Comparison of ENCODE assay signal across 8 mouse cellular contexts in genomic region chr9:21290589-21290988, GRCm38 (mm10). TPM values are rescaled to one million over a fixed set of nuclear protein-coding genes. Genes with fewer than 3 reads are reported as not detected.
A peak's percentile ranks its signal among the peaks of the same experiment; 100 is the strongest.
DNase-seq lines count a peak whose midpoint lies in the region; ATAC-seq and TF ChIP-seq lines count a peak whose summit lies in the region.

No protein-coding gene starts in this region.

- H3K9ac ChIP-seq in forebrain, embryonic 14.5 days (ENCODE audit: low read length) = peak overlapping the region; percentile 84
- peak overlapping the region; percentile 92 for H3K9ac ChIP-seq in liver, postnatal 0 days (replicated peaks)

- DNase-seq in heart, embryonic 10.5 days (ENCODE audit: low spot score) = no peak
- no peak for DNase-seq in heart, postnatal 36 days
- peak in 1 of 2 experiments; percentile 14 for DNase-seq in spleen, adult 2 months (ENCODE audit: low read depth in 1 of 2, low spot score in 2 of 2)
- DNase-seq in spleen, postnatal 36 days (ENCODE audit: low spot score in 2 of 2) = no peak
- no peak for DNase-seq in forebrain, embryonic 14.5 days (ENCODE audit: low spot score)
- DNase-seq in liver, postnatal 0 days = no peak
- no peak for DNase-seq in adrenal gland, adult 8-10 months
- no peak for DNase-seq in urinary bladder, postnatal 10 days (ENCODE audit: low spot score)

- peak overlapping the region; percentile 59 for H3K4me2 ChIP-seq in forebrain, embryonic 14.5 days (ENCODE audit: low read length)
- peak overlapping the region; percentile 84 for H3K4me2 ChIP-seq in liver, postnatal 0 days (ENCODE audit: low read depth, low read length)

- H3K4me1 ChIP-seq in heart, embryonic 10.5 days = peaks cover 38% of the 10 kb centered on the region
- peaks cover 10% of the 10 kb centered on the region; the same call in 1 of the 2 replicates for H3K4me1 ChIP-seq in spleen, adult 2 months (ENCODE audit: control insufficient read depth, insufficient read depth, insufficient read length)
- H3K4me1 ChIP-seq in forebrain, embryonic 14.5 days (ENCODE audit: control insufficient read depth, insufficient read depth, low read length) = peaks cover 24% of the 10 kb centered on the region
- H3K4me1 ChIP-seq in liver, postnatal 0 days (ENCODE audit: insufficient read depth) = peaks cover 21% of the 10 kb centered on the region

- H3K4me3 ChIP-seq in heart, embryonic 10.5 days = peak overlapping the region; percentile 92
- peak overlapping the region; percentile 78 for H3K4me3 ChIP-seq in spleen, adult 2 months (ENCODE audit: extremely low read depth, insufficient read depth, insufficient read length)
- peak overlapping the region; percentile 73 for H3K4me3 ChIP-seq in forebrain, embryonic 14.5 days (ENCODE audit: low read depth, low read length)
- H3K4me3 ChIP-seq in liver, postnatal 0 days (ENCODE audit: low read depth, low read length) = peak overlapping the region; percentile 81

- intact Hi-C loops in heart, postnatal 36 days (cut with DNase I) = loop anchor here (2.0 kb wide), 1 partner anchor 52 kb away; the partner anchor contains the start of gene Keap1

- no peak for TF ChIP-seq EP300 in liver, postnatal 0 days (IDR thresholded peaks at IDR 0.05; ENCODE audit: low read depth)

- no peaks in the 10 kb centered on the region for H3K9me3 ChIP-seq in heart, embryonic 10.5 days
- H3K9me3 ChIP-seq in forebrain, embryonic 14.5 days (replicated peaks; ENCODE audit: control insufficient read depth, low read length) = no peaks in the 10 kb centered on the region
- no peaks in the 10 kb centered on the region for H3K9me3 ChIP-seq in liver, postnatal 0 days (ENCODE audit: low read length)

- ATAC-seq in forebrain, embryonic 14.5 days = no peak
- ATAC-seq in liver, postnatal 0 days = 0 out of 2 replicates have a peak, but pooled peaks have one; percentile 0

- TF ChIP-seq CTCF in spleen, adult 2 months (IDR thresholded peaks at IDR 0.05; ENCODE audit: extremely low read depth, insufficient read depth, insufficient read length, insufficient replicate concordance) = no peak
- no peak for TF ChIP-seq CTCF in liver, postnatal 0 days (IDR thresholded peaks at IDR 0.05; ENCODE audit: low read depth)

- H3K27ac ChIP-seq in heart, embryonic 10.5 days = peak overlapping the region; percentile 89
- H3K27ac ChIP-seq in spleen, adult 2 months (ENCODE audit: insufficient read depth, low read length) = peak overlapping the region; percentile 77
- H3K27ac ChIP-seq in forebrain, embryonic 14.5 days (ENCODE audit: low read depth, low read length) = peak overlapping the region; percentile 80
- H3K27ac ChIP-seq in liver, postnatal 0 days (ENCODE audit: low read depth) = peak overlapping the region; percentile 95

- no peak for TF ChIP-seq POLR2A in spleen, adult 2 months (IDR thresholded peaks at IDR 0.05; ENCODE audit: low read depth, low read length)

- no peaks in the 10 kb centered on the region for H3K27me3 ChIP-seq in heart, embryonic 10.5 days (ENCODE audit: insufficient read depth, poor library complexity, severe bottlenecking)
- no peaks in the 10 kb centered on the region for H3K27me3 ChIP-seq in spleen, adult 2 months (ENCODE audit: control insufficient read depth, insufficient read depth, low read length)
- no peaks in the 10 kb centered on the region for H3K27me3 ChIP-seq in forebrain, embryonic 14.5 days (replicated peaks; ENCODE audit: control insufficient read depth, insufficient read depth, low read length)
- H3K27me3 ChIP-seq in liver, postnatal 0 days (ENCODE audit: insufficient read depth, low read length) = no peaks in the 10 kb centered on the region

- under 1% methylated on average over 20 of the region's 20 CpGs for WGBS in heart, embryonic 10.5 days
- WGBS in spleen, adult 2 months = under 1% methylated on average over 20 of the region's 20 CpGs
- under 1% methylated on average over 20 of the region's 20 CpGs for WGBS in forebrain, embryonic 14.5 days
- WGBS in liver, postnatal 0 days (ENCODE audit: insufficient replicate concordance) = under 1% methylated on average over 20 of the region's 20 CpGs

- peaks cover 15% of the 10 kb centered on the region for H3K36me3 ChIP-seq in heart, embryonic 10.5 days
- 0 out of 2 replicates have a peak, but pooled peaks cover 1% of the 10 kb centered on the region for H3K36me3 ChIP-seq in spleen, adult 2 months (ENCODE audit: control insufficient read depth, insufficient read depth, low read length)
- H3K36me3 ChIP-seq in forebrain, embryonic 14.5 days (ENCODE audit: control insufficient read depth, insufficient read depth, low read length) = 0 out of 2 replicates have a peak, but pooled peaks cover 2% of the 10 kb centered on the region
- peaks cover 13% of the 10 kb centered on the region for H3K36me3 ChIP-seq in liver, postnatal 0 days (replicated peaks; ENCODE audit: insufficient read depth, low read length)

RNA-seq across cellular contexts. Expression of gene Cdkn2d, which starts 0.6 kb away (rescaled TPM):
- polyA plus RNA-seq in heart, embryonic 10.5 days (2016; fragmentation: Nextera tagmentation; extraction: Ambion mirVana) = 69.0 and 93.4 TPM in 2 replicates
- 10 to 100 TPM; 15.9 to 18.4 TPM for total RNA-seq in heart, postnatal 36 days (2021)
- polyA plus RNA-seq in spleen, adult 2 months (2012; rRNA removed) = 87.4 and 115 TPM in 2 replicates
- 101 and 107 TPM in 2 replicates for polyA plus RNA-seq in forebrain, embryonic 14.5 days (2014; fragmentation: Nextera tagmentation; extraction: Ambion mirVana)
- polyA plus RNA-seq in liver, postnatal 0 days (2015; fragmentation: Nextera tagmentation; extraction: Ambion mirVana) = 74.3 and 76.6 TPM in 2 replicates
- 10 to 100 TPM; 11.9 to 24.1 (median 18.5) TPM for total RNA-seq in adrenal gland, adult 8-10 months (2022)

RNA-seq across cellular contexts. Expression of gene Kri1, which starts 2.8 kb away (rescaled TPM):
- polyA plus RNA-seq in heart, embryonic 10.5 days (2016; fragmentation: Nextera tagmentation; extraction: Ambion mirVana) = 14.5 and 21.3 TPM in 2 replicates
- 10 to 100 TPM; 16.5 to 18.0 TPM for total RNA-seq in heart, postnatal 36 days (2021)
- 40.8 and 43.1 TPM in 2 replicates for polyA plus RNA-seq in spleen, adult 2 months (2012; rRNA removed)
- polyA plus RNA-seq in forebrain, embryonic 14.5 days (2014; fragmentation: Nextera tagmentation; extraction: Ambion mirVana) = 9.8 and 14.6 TPM in 2 replicates
- polyA plus RNA-seq in liver, postnatal 0 days (2015; fragmentation: Nextera tagmentation; extraction: Ambion mirVana) = 4.7 and 5.3 TPM in 2 replicates
- total RNA-seq in adrenal gland, adult 8-10 months (2022) = 10 to 100 TPM; 33.0 to 52.0 (median 41.8) TPM

RNA-seq across cellular contexts. Expression of gene Ap1m2, which starts 21.5 kb away (rescaled TPM):
- 2.0 and 6.1 TPM in 2 replicates for polyA plus RNA-seq in heart, embryonic 10.5 days (2016; fragmentation: Nextera tagmentation; extraction: Ambion mirVana)
- not detected for total RNA-seq in heart, postnatal 36 days (2021)
- 2.0 and 2.5 TPM in 2 replicates for polyA plus RNA-seq in spleen, adult 2 months (2012; rRNA removed)
- 0.91 and 1.4 TPM in 2 replicates for polyA plus RNA-seq in forebrain, embryonic 14.5 days (2014; fragmentation: Nextera tagmentation; extraction: Ambion mirVana)
- polyA plus RNA-seq in liver, postnatal 0 days (2015; fragmentation: Nextera tagmentation; extraction: Ambion mirVana) = 0.32 and 0.54 TPM in 2 replicates
- under 1 TPM in 1 of 4 experiments, not detected in 3; 0.23 TPM for total RNA-seq in adrenal gland, adult 8-10 months (2022)

RNA-seq across cellular contexts. Expression of gene Atg4d, which starts 25.5 kb away (rescaled TPM):
- polyA plus RNA-seq in heart, embryonic 10.5 days (2016; fragmentation: Nextera tagmentation; extraction: Ambion mirVana) = 50.6 and 57.9 TPM in 2 replicates
- 10 to 100 TPM; 78.0 to 99.6 TPM for total RNA-seq in heart, postnatal 36 days (2021)
- polyA plus RNA-seq in spleen, adult 2 months (2012; rRNA removed) = 44.8 and 48.4 TPM in 2 replicates
- 45.7 and 53.1 TPM in 2 replicates for polyA plus RNA-seq in forebrain, embryonic 14.5 days (2014; fragmentation: Nextera tagmentation; extraction: Ambion mirVana)
- 49.3 and 51.2 TPM in 2 replicates for polyA plus RNA-seq in liver, postnatal 0 days (2015; fragmentation: Nextera tagmentation; extraction: Ambion mirVana)
- 10 to 100 TPM; 38.7 to 47.3 (median 40.8) TPM for total RNA-seq in adrenal gland, adult 8-10 months (2022)

RNA-seq across cellular contexts. Expression of gene Slc44a2, which starts 29.9 kb away (rescaled TPM):
- 69.2 and 70.4 TPM in 2 replicates for polyA plus RNA-seq in heart, embryonic 10.5 days (2016; fragmentation: Nextera tagmentation; extraction: Ambion mirVana)
- total RNA-seq in heart, postnatal 36 days (2021) = 100 to 1,000 TPM; 118 to 124 TPM
- 166 and 184 TPM in 2 replicates for polyA plus RNA-seq in spleen, adult 2 months (2012; rRNA removed)
- 52.0 and 61.0 TPM in 2 replicates for polyA plus RNA-seq in forebrain, embryonic 14.5 days (2014; fragmentation: Nextera tagmentation; extraction: Ambion mirVana)
- 12.8 and 14.4 TPM in 2 replicates for polyA plus RNA-seq in liver, postnatal 0 days (2015; fragmentation: Nextera tagmentation; extraction: Ambion mirVana)
- 100 to 1,000 TPM in 1 of 4 experiments, 10 to 100 TPM in 3; 39.0 to 103 (median 67.3) TPM for total RNA-seq in adrenal gland, adult 8-10 months (2022)
